Mouse (Mus musculus) T-helper 17 cell (primary cell): ENCODE measurements at regions not wholly inside any gene's neighbourhood (a gene's known extent, or its start where the extent isn't known, plus 50 kb on each side); places are given as distances from the start of the nearest gene placed in this dataset.

Experiments used
- in situ Hi-C, 2 experiments: fragments of 300-600 bp; cut with MboI, MseI; formaldehyde crosslinking; loops; 1 replicate in 1 of 2; 2 replicates in 1 of 2; pipeline ENCODE4 v1.15.1; 2025; ENCODE audit warnings: high pct_unique_total_duplicates in 2 of 2

GRCm38 (mm10) chr19:26244067-26244466 lies 360.8 kb upstream of the Smarca2 start:
- in situ Hi-C loops, result no loop called here

GRCm38 (mm10) chr19:26249751-26250150 lies 355.1 kb upstream of the Smarca2 start:
- in situ Hi-C loops, result no loop called here

- in situ Hi-C loops, result no loop called here
Observed at GRCm38 (mm10) chr19:26258677-26259076, 346.2 kb upstream of the Smarca2 start.

- in situ Hi-C loops, result no loop called here
Observed at GRCm38 (mm10) chr19:26261530-26261929, 343.3 kb upstream of the Smarca2 start.

- in situ Hi-C loops, result no loop called here
Observed at GRCm38 (mm10) chr19:26296360-26296759, 308.5 kb upstream of the Smarca2 start.

GRCm38 (mm10) chr19:26308477-26309135 lies 296.2 kb upstream of the Smarca2 start:
- in situ Hi-C loops, result no loop called here

- in situ Hi-C loops, result no loop called here
Observed at GRCm38 (mm10) chr19:26318977-26319376, 285.9 kb upstream of the Smarca2 start.

- in situ Hi-C loops, result no loop called here
Observed at GRCm38 (mm10) chr19:26323682-26324081, 281.2 kb upstream of the Smarca2 start.

GRCm38 (mm10) chr19:26339120-26339519 lies 265.7 kb upstream of the Smarca2 start:
- in situ Hi-C loops, result no loop called here

- in situ Hi-C loops, result no loop called here
Observed at GRCm38 (mm10) chr19:26340155-26340554, 264.7 kb upstream of the Smarca2 start.

- in situ Hi-C loops, result no loop called here
Observed at GRCm38 (mm10) chr19:26355054-26355453, 249.8 kb upstream of the Smarca2 start.

- in situ Hi-C loops, result no loop called here
Observed at GRCm38 (mm10) chr19:26383961-26384381, 220.9 kb upstream of the Smarca2 start.

- in situ Hi-C loops, result no loop called here
Observed at GRCm38 (mm10) chr19:26386075-26386474, 218.8 kb upstream of the Smarca2 start.

GRCm38 (mm10) chr19:26412684-26413083 lies 192.2 kb upstream of the Smarca2 start:
- in situ Hi-C loops, result loop anchor here in 1 of 2 experiments (5.0 kb wide), 1 partner anchor 50 kb away; no protein-coding TSS in a partner anchor

- in situ Hi-C loops, result loop anchor here in 1 of 2 experiments (5.0 kb wide), 1 partner anchor 52 kb away; no protein-coding TSS in a partner anchor
Observed at GRCm38 (mm10) chr19:26414476-26415024, 190.3 kb upstream of the Smarca2 start.

GRCm38 (mm10) chr19:26419781-26420180 lies 185.1 kb upstream of the Smarca2 start:
- in situ Hi-C loops, result no loop called here

GRCm38 (mm10) chr19:26439163-26439562 lies 165.7 kb upstream of the Smarca2 start:
- in situ Hi-C loops, result no loop called here

- in situ Hi-C loops, result no loop called here
Observed at GRCm38 (mm10) chr19:26445309-26445708, 159.5 kb upstream of the Smarca2 start.

- in situ Hi-C loops, result no loop called here
Observed at GRCm38 (mm10) chr19:26447427-26448023, 157.3 kb upstream of the Smarca2 start.

GRCm38 (mm10) chr19:26461712-26462111 lies 143.1 kb upstream of the Smarca2 start:
- in situ Hi-C loops, result loop anchor here in 1 of 2 experiments (10.0 kb wide), 1 partner anchor 1867 kb away; no protein-coding TSS in a partner anchor

GRCm38 (mm10) chr19:26465228-26465627 lies 139.6 kb upstream of the Smarca2 start:
- in situ Hi-C loops, result loop anchor here in 1 of 2 experiments (10.0 kb wide), 1 partner anchor 1870 kb away; no protein-coding TSS in a partner anchor

GRCm38 (mm10) chr19:26466244-26466643 lies 138.6 kb upstream of the Smarca2 start:
- in situ Hi-C loops, result loop anchor here in 1 of 2 experiments (10.0 kb wide), 1 partner anchor 1871 kb away; no protein-coding TSS in a partner anchor
